Mouse (Mus musculus) spleen, adult 2 months (tissue): ENCODE data around the gene Plekhh3.

ENCODE experiments used
- CTCF ChIP-seq: fragments of 200-500 bp; IDR thresholded peaks from 2 replicates; pipeline ENCODE4 v1.5.1; 2011; ENCODE audit warnings: mild to moderate bottlenecking, inconsistent platforms; ENCODE audit not compliant: insufficient read depth, insufficient read length, insufficient replicate concordance; ENCODE audit errors: extremely low read depth
- POLR2A ChIP-seq: fragments of 200-500 bp; IDR thresholded peaks from 2 replicates; pipeline ENCODE4 v1.6.1; 2011; ENCODE audit warnings: low read depth, low read length, inconsistent platforms

DNA sequence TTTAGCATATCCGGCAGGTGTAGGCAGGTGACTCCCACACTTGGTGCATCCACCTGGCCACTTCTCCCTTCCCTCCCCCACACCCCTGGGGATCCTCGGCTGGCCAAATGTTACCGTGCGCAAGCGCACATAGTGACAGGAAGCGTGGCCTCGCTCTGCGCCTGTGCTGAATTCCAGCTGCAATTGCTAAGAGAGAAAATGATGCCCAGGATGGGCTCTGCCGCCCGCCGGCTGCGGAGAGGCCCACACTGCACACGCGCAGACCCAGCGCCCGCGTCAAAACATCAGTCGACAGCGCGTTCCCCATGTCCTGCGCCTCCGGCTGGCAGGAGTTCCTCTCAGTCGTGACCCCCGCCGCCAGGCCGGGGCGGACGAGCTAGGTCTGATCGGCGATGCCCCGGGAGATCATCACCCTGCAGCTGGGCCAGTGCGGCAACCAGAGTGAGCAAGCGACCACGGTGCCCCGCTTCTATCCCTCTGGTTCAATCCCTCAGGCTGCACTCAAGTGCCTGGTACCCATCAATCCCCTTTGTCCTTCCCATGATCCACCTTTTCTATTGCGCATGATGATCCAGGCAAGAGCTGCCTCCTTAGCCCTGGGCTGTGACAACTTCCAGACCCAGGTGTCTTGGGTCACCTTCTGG, 15.3 kb downstream of the Plekhh3 start, which contains the start of gene Tubg2:
- TF ChIP-seq CTCF (no peak), POLR2A (no peak)
